In genomic region chr13:49073295-49073694, GRCm38 (mm10) we compare ENCODE assay signal across 12 mouse cellular contexts.
"Had no signal": no experiment of that assay in that cellular context is flagged by ENCODE, and none has a peak within 500 bp of the region (broad histone marks: within the 10 kb centered on the region; RNA-seq: fewer than 3 reads in every experiment).

No protein-coding gene starts in this region.

- H3K27ac ChIP-seq: limb, embryonic 10.5 days; lung, embryonic 15.5 days; midbrain, embryonic 13.5 days; neural tube, embryonic 12.5 days had no signal

- ATAC-seq: midbrain, embryonic 13.5 days had no signal

- H3K9ac ChIP-seq: lung, embryonic 15.5 days; midbrain, embryonic 13.5 days; neural tube, embryonic 12.5 days had no signal

- H3K4me1 ChIP-seq: lung, embryonic 15.5 days; midbrain, embryonic 13.5 days; neural tube, embryonic 12.5 days had no signal

- H3K4me2 ChIP-seq: liver, embryonic 11.5 days; lung, embryonic 15.5 days; midbrain, embryonic 13.5 days; neural tube, embryonic 12.5 days had no signal

- DNase-seq: kidney, adult 18-20 months; kidney, postnatal 14 days; lung, postnatal 36 days; right cerebral cortex, postnatal 4 days; spleen, adult 18-20 months; thymus, adult 2 months; thymus, postnatal 25 days had no signal

- H3K36me3 ChIP-seq: limb, embryonic 10.5 days; lung, embryonic 15.5 days had no signal

- H3K9me3 ChIP-seq: limb, embryonic 10.5 days; lung, embryonic 15.5 days; midbrain, embryonic 13.5 days; neural tube, embryonic 12.5 days had no signal

- H3K4me3 ChIP-seq: limb, embryonic 10.5 days; lung, embryonic 15.5 days; midbrain, embryonic 13.5 days; neural tube, embryonic 12.5 days had no signal

- H3K27me3 ChIP-seq: lung, embryonic 15.5 days; midbrain, embryonic 13.5 days; neural tube, embryonic 12.5 days had no signal
